Mouse (Mus musculus): ENCODE measurements around the gene Mrpl24. TPM values are rescaled to one million over a fixed set of nuclear protein-coding genes. Genes with fewer than 3 reads are reported as not detected.
"Not testable (repeated sequence)": the region's sequence is repeated elsewhere in the genome, so short reads cannot be mapped to it uniquely, and the experiment has no call there.

Gene Mrpl24
- polyA plus RNA-seq (2016; fragmentation: Nextera tagmentation; extraction: Ambion mirVana): 64.2 and 71.3 TPM in 2 replicates

- H3K27ac ChIP-seq: peak within 1 kb of the TSS; percentile 89
- peak; percentile 95 for DNase-seq (ENCODE audit: low spot score)
- H3K9me3 ChIP-seq: no peaks in the 10 kb centered on the region
- H3K4me1 ChIP-seq: peaks cover 9% of the 10 kb centered on the region; the same call in 1 of the 2 replicates
- WGBS: under 1% methylated on average over 30 of the region's 30 CpGs
- peaks cover 62% of the 10 kb centered on the region for H3K36me3 ChIP-seq
- H3K27me3 ChIP-seq (ENCODE audit: insufficient read depth, poor library complexity, severe bottlenecking): no peaks in the 10 kb centered on the region
- H3K4me3 ChIP-seq: peak within 1 kb of the TSS; percentile 77
Measured at GRCm38 (mm10) chr3:87919336-87920108, at the start of gene Mrpl24. Mrpl24 (plus strand) TSS chr3:87919506.

- H3K4me1 ChIP-seq: peaks cover 6% of the 10 kb centered on the region; the same call in 1 of the 2 replicates
- H3K36me3 ChIP-seq: peaks cover 54% of the 10 kb centered on the region
- H3K27me3 ChIP-seq (ENCODE audit: insufficient read depth, poor library complexity, severe bottlenecking): no peaks in the 10 kb centered on the region
- 64% methylated on average over 4 of the region's 4 CpGs for WGBS
- H3K9me3 ChIP-seq: no peaks in the 10 kb centered on the region
- H3K27ac ChIP-seq: no peak overlapping the region
- H3K4me3 ChIP-seq: no peak overlapping the region
- no peak for DNase-seq (ENCODE audit: low spot score)
Measured at GRCm38 (mm10) chr3:87877730-87878129, 41.6 kb upstream of the Mrpl24 start.

GRCm38 (mm10) chr3:87884291-87884690 is 35.0 kb upstream of the Mrpl24 start:
- DNase-seq (ENCODE audit: low spot score): no peak
- peak overlapping the region; percentile 88 for H3K4me3 ChIP-seq
- H3K27me3 ChIP-seq (ENCODE audit: insufficient read depth, poor library complexity, severe bottlenecking): no peaks in the 10 kb centered on the region
- peaks cover 27% of the 10 kb centered on the region for H3K4me1 ChIP-seq
- H3K27ac ChIP-seq: peak overlapping the region; percentile 98
- no peaks in the 10 kb centered on the region for H3K9me3 ChIP-seq
- WGBS: 0% methylated on average over 3 of the region's 3 CpGs
- peaks cover 19% of the 10 kb centered on the region for H3K36me3 ChIP-seq

GRCm38 (mm10) chr3:87884708-87885251 is 34.5 kb upstream of the Mrpl24 start:
- peak; percentile 80 for DNase-seq (ENCODE audit: low spot score)
- Histone ChIP-seq H3K4me3 (peak overlapping the region; percentile 88), H3K9me3 (no peaks in the 10 kb centered on the region), H3K27ac (peak overlapping the region; percentile 98), H3K36me3 (peaks cover 16% of the 10 kb centered on the region), H3K4me1 (peaks cover 27% of the 10 kb centered on the region), H3K27me3 (ENCODE audit: insufficient read depth, poor library complexity, severe bottlenecking) (no peaks in the 10 kb centered on the region)
- WGBS: under 1% methylated on average over 22 of the region's 28 CpGs

DNA sequence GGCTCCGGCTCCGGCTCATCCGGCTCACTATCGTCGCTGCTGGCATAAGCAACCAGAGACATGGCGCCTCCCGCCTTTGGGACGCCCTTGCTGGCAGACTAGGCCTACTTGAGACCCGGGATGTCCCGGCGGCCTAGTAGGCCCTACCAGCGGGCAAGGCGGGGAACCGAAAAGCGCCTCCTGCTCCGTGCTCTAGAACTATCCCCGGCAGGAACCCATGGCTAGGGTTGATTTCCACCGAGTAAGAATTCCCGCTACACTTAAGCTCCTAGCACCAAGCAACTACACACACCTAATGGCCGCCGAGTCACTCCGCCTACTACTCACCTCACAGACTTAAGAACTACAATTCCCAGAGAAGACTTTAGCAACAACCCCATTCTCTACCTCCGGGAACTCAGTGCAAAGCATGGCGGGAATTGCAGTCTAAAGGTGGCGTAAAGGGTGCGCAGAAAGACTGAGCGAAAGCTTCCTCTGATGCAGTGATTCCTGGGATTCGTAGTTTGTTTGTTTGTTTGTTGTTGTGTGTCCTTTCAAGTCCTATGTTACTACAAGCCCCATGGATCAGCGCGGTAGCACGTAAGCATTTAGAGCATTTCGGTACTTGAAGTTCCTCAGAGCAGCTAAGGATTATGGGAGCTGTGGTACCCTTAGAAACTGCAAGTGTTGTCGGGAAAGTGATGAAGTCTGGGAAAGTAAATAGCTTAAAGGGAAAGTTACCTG is 33.9 kb upstream of the Mrpl24 start, which contains the start of gene Prcc:
Gene Prcc (minus strand): TSS at position 328 of the 723 bp plus-strand sequence.
- no peaks in the 10 kb centered on the region for H3K27me3 ChIP-seq (ENCODE audit: insufficient read depth, poor library complexity, severe bottlenecking)
- peak within 1 kb of the TSS; percentile 98 for H3K27ac ChIP-seq
- H3K4me1 ChIP-seq: peaks cover 27% of the 10 kb centered on the region
- DNase-seq (ENCODE audit: low spot score): peak; percentile 99
- WGBS: under 1% methylated on average over 33 of the region's 33 CpGs
- peaks cover 10% of the 10 kb centered on the region for H3K36me3 ChIP-seq
- H3K4me3 ChIP-seq: peak within 1 kb of the TSS; percentile 88
- no peaks in the 10 kb centered on the region for H3K9me3 ChIP-seq

GRCm38 (mm10) chr3:87886004-87886365 is 33.3 kb upstream of the Mrpl24 start:
- Histone ChIP-seq H3K27me3 (ENCODE audit: insufficient read depth, poor library complexity, severe bottlenecking) (no peaks in the 10 kb centered on the region), H3K9me3 (no peaks in the 10 kb centered on the region), H3K36me3 (peaks cover 6% of the 10 kb centered on the region; the same call in 1 of the 2 replicates), H3K4me1 (peaks cover 27% of the 10 kb centered on the region), H3K4me3 (peak overlapping the region; percentile 88), H3K27ac (peak overlapping the region; percentile 98)
- WGBS: 12% methylated on average over 10 of the region's 10 CpGs
- no peak for DNase-seq (ENCODE audit: low spot score)

GRCm38 (mm10) chr3:87886416-87886815 is 32.9 kb upstream of the Mrpl24 start:
- Histone ChIP-seq H3K27me3 (ENCODE audit: insufficient read depth, poor library complexity, severe bottlenecking) (no peaks in the 10 kb centered on the region), H3K9me3 (no peaks in the 10 kb centered on the region), H3K27ac (peak overlapping the region; percentile 98), H3K4me3 (peak overlapping the region; percentile 88; the same call in 1 of the 2 replicates), H3K4me1 (peaks cover 27% of the 10 kb centered on the region), H3K36me3 (peaks cover 4% of the 10 kb centered on the region; the same call in 1 of the 2 replicates)
- 85% methylated on average over 6 of the region's 6 CpGs for WGBS
- DNase-seq (ENCODE audit: low spot score): no peak

DNA sequence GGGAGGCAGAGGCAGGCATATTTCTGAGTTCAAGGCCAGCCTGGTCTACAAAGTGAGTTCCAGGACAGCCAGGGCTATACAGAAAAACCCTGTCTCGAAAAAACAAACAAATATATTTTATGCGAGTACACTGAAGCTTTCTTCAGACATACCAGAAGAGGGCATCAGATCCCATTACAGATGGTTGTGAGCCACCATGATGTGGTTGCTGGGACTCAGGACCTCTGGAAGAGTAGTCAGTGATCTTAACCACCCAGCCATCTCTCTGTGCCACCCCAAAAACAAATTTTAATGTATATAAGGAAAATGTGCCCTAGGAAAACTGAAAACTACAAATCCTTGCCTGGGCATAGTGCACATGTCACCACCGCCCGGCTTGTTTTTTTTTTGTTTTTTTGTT is 31.9 kb upstream of the Mrpl24 start:
- H3K4me1 ChIP-seq: peaks cover 26% of the 10 kb centered on the region
- not testable (repeated sequence) for DNase-seq (ENCODE audit: low spot score); H3K27ac ChIP-seq; H3K36me3 ChIP-seq; H3K27me3 ChIP-seq (ENCODE audit: insufficient read depth, poor library complexity, severe bottlenecking); H3K4me3 ChIP-seq; H3K9me3 ChIP-seq
- 88% methylated on average over 4 of the region's 4 CpGs for WGBS

GRCm38 (mm10) chr3:87891481-87891880 is 27.8 kb upstream of the Mrpl24 start:
- WGBS: 65% methylated on average over 3 of the region's 3 CpGs
- Histone ChIP-seq H3K27me3 (ENCODE audit: insufficient read depth, poor library complexity, severe bottlenecking) (no peaks in the 10 kb centered on the region), H3K9me3 (no peaks in the 10 kb centered on the region), H3K36me3 (no peaks in the 10 kb centered on the region), H3K27ac (no peak overlapping the region), H3K4me1 (peaks cover 2% of the 10 kb centered on the region; the same call in 1 of the 2 replicates), H3K4me3 (no peak overlapping the region)
- no peak for DNase-seq (ENCODE audit: low spot score)

DNA sequence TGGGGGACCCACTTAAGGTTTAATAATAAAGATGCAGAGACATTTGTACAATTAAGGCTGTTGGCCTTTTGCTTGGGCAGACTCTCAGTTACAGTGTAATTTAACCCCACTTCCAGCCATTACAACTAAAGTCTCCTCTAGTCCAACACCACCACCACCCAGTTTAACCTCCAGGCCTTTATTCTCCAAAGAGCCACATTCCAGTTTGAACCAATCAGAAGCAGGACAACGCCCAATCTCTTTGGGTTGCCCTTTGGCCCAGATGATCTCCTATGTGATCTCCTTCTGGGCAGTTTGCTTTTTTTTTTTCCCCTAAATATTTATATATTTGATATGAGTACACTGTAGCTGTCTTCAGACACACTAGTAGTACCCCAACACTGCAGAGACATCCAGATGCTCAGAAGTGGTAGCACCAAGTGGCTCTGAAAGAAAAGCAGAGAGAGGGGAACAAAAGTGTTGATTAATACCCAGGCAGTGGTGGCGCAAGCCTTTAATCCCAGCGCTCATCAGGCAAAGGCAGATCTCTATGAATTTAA is 25.9 kb upstream of the Mrpl24 start:
- H3K27ac ChIP-seq: no peak overlapping the region
- WGBS: 72% methylated on average over 3 of the region's 3 CpGs
- no peak for DNase-seq (ENCODE audit: low spot score)
- no peaks in the 10 kb centered on the region for H3K4me1 ChIP-seq
- H3K27me3 ChIP-seq (ENCODE audit: insufficient read depth, poor library complexity, severe bottlenecking): no peaks in the 10 kb centered on the region
- no peaks in the 10 kb centered on the region for H3K36me3 ChIP-seq
- H3K4me3 ChIP-seq: no peak overlapping the region
- no peaks in the 10 kb centered on the region for H3K9me3 ChIP-seq

DNA sequence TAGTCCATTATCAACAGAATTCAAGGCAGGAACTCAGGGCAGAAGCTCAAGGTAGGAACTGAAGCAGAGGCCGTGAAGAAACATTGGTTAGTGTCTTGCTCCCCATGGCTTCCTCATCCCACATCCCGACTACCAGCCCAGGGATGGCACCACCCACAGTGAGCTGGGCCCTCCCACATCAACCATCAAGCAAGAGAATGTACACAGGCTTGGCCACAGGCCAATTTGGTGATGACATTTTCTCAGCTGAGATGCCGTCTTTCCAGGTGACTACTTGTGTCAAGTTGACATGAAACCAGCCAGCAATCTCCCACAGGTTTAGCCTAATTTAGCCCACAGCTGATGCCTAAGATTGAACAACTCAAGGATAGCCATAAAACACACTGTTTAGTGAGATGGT is 20.0 kb upstream of the Mrpl24 start:
- WGBS: 78% methylated on average over 3 of the region's 3 CpGs
- no peaks in the 10 kb centered on the region for H3K9me3 ChIP-seq
- H3K4me1 ChIP-seq: peaks cover 13% of the 10 kb centered on the region
- H3K36me3 ChIP-seq: no peaks in the 10 kb centered on the region
- no peaks in the 10 kb centered on the region for H3K27me3 ChIP-seq (ENCODE audit: insufficient read depth, poor library complexity, severe bottlenecking)
- no peak overlapping the region for H3K4me3 ChIP-seq
- H3K27ac ChIP-seq: no peak overlapping the region
- DNase-seq (ENCODE audit: low spot score): no peak

DNA sequence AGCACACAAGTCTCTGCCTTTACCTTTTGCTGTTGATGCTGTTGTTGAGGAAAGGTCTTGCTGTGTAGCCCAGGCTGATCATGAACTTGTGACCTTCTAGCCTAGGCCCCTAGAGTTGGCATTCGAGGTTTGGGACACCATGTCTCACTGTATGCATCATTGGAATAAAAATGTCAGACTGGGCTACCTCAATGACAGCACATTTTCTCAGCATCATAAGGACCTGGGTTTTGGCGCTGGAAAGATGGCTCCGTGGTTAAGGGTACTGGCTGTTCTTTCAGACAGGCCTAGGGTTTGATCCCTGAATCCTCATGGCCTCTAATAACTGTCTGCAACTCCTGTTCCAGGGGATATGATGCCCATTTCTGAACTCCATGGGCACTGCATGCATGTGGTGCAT is 19.5 kb upstream of the Mrpl24 start:
- Histone ChIP-seq H3K27ac (no peak overlapping the region), H3K4me3 (no peak overlapping the region), H3K36me3 (no peaks in the 10 kb centered on the region), H3K9me3 (no peaks in the 10 kb centered on the region), H3K27me3 (ENCODE audit: insufficient read depth, poor library complexity, severe bottlenecking) (no peaks in the 10 kb centered on the region), H3K4me1 (peaks cover 13% of the 10 kb centered on the region)
- DNase-seq (ENCODE audit: low spot score): no peak
- WGBS: 80% methylated on average over 3 of the region's 3 CpGs
